Mouse (Mus musculus) spleen, adult 2 months (tissue): Measurements from ENCODE around the gene Phldb2. TPM values are rescaled to one million over a fixed set of nuclear protein-coding genes. Genes with fewer than 3 reads are reported as not detected.

Experiments used
- DNase-seq, 2 experiments: peaks; one replicate each; pipeline versions ENCODE4 v3.0.0 to v3.0.0-alpha.2; 2012 to 2021; ENCODE audit warnings: low spot score in 2 of 2, low read depth in 1 of 2
- H3K27ac ChIP-seq: fragments of 200-500 bp; 2 replicates; pipeline ENCODE4 v1.5.1; 2012; ENCODE audit warnings: low read length, inconsistent platforms; ENCODE audit not compliant: insufficient read depth
- H3K27me3 ChIP-seq: fragments of 200-500 bp; 2 replicates; pipeline ENCODE4 v1.6.1; 2012; ENCODE audit warnings: mild to moderate bottlenecking, moderate library complexity, low read length, inconsistent platforms; ENCODE audit not compliant: control insufficient read depth, insufficient read depth
- H3K36me3 ChIP-seq: fragments of 200-500 bp; 2 replicates; pipeline ENCODE4 v1.6.1; 2012; ENCODE audit warnings: mild to moderate bottlenecking, low read length, inconsistent platforms; ENCODE audit not compliant: control insufficient read depth, insufficient read depth
- H3K4me1 ChIP-seq: fragments of 200-500 bp; 2 replicates; pipeline ENCODE4 v1.6.1; 2011; ENCODE audit warnings: inconsistent platforms; ENCODE audit not compliant: control insufficient read depth, insufficient read depth, insufficient read length
- H3K4me3 ChIP-seq: fragments of 200-500 bp; 2 replicates; pipeline ENCODE4 v1.5.1; 2011; ENCODE audit warnings: mild to moderate bottlenecking, inconsistent platforms; ENCODE audit not compliant: insufficient read depth, insufficient read length; ENCODE audit errors: extremely low read depth
- CTCF ChIP-seq: fragments of 200-500 bp; IDR thresholded peaks from 2 replicates; pipeline ENCODE4 v1.5.1; 2011; ENCODE audit warnings: mild to moderate bottlenecking, inconsistent platforms; ENCODE audit not compliant: insufficient read depth, insufficient read length, insufficient replicate concordance; ENCODE audit errors: extremely low read depth
- POLR2A ChIP-seq: fragments of 200-500 bp; IDR thresholded peaks from 2 replicates; pipeline ENCODE4 v1.6.1; 2011; ENCODE audit warnings: low read depth, low read length, inconsistent platforms
- WGBS: fragments of 180-500 bp; shearing (Covaris S2); methylation state at CpG from one replicate; pipeline ENCODE4 v1.1.7; 2018; 5-methylcytosine and 5-hydroxymethylcytosine counted together
- polyA plus RNA-seq: library from polyadenylated mRNA; depleted of rRNA; stranded (reverse); fragments of >200 nt; gene quantifications from 2 replicates; pipeline ENCODE4 v1.2.3, GENCODE M21; 2012

Phldb2 gene
- polyA plus RNA-seq, 1 experiment = 5.0 TPM

- no peak for TF ChIP-seq POLR2A
- Histone ChIP-seq H3K4me3 (no peak overlapping the region), H3K36me3 (no peaks in the 10 kb centered on the region), H3K27ac (no peak overlapping the region), H3K4me1 (no peaks in the 10 kb centered on the region), H3K27me3 (no peaks in the 10 kb centered on the region)
- DNase-seq = no peak
- 88% methylated on average over 2 of the region's 2 CpGs for WGBS
Observed at GRCm38 (mm10) chr16:45893796-45894195, 59.6 kb downstream of the Phldb2 start.

DNA sequence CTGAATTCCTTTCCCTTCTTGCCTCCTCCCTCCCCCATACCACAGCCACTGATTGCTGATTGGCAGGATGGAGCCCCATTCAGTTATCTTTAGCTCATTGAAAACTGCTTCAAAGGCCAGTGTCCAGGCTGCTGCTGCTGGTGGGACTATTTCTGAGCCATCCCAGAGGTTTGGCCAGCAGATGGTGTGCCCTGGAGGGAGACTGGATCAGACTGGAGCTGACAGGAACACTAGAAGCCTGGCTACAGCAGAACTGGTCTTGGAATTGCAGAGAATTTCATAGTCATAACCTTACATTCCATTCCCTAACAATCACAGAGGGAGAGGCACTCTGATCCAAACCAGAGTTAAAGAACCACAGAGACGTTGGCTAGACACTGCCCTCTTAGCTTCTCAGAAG is 60.5 kb downstream of the Phldb2 start:
- H3K36me3 ChIP-seq = no peaks in the 10 kb centered on the region
- no peaks in the 10 kb centered on the region for H3K27me3 ChIP-seq
- no peaks in the 10 kb centered on the region for H3K4me1 ChIP-seq
- no peak overlapping the region for H3K4me3 ChIP-seq
- no peak for DNase-seq
- 87% methylated on average over 1 of the region's 1 CpGs for WGBS
- H3K27ac ChIP-seq = no peak overlapping the region
- TF ChIP-seq POLR2A (no peak), CTCF (no peak)

GRCm38 (mm10) chr16:45890471-45891200 is 62.8 kb downstream of the Phldb2 start:
- Histone ChIP-seq H3K27me3 (no peaks in the 10 kb centered on the region), H3K36me3 (no peaks in the 10 kb centered on the region), H3K4me1 (peaks cover 2% of the 10 kb centered on the region; the same call in 1 of the 2 replicates), H3K27ac (no peak overlapping the region), H3K4me3 (no peak overlapping the region)
- no peak for DNase-seq
- no peak for TF ChIP-seq CTCF
- TF ChIP-seq POLR2A = no peak
- WGBS = 84% methylated on average over 4 of the region's 4 CpGs

DNA sequence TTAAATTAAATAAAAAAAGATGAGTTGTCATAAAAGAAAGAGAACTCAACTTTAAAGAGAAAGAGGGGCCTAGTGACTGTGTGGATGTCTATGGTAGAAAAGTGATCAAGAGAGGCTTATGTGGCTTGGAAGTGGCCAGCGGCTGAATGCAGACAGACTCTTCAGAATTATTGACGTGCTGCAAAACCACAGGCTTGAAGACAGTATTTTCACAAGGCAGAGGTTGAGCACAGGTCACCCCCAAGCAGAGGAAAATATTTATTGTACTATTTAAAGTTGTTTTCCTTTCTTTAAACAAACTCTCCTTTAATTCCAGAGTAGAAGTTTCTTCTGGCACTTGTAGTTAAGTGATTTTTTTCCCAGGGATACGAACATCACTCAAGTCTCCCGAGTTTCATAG is 63.8 kb downstream of the Phldb2 start:
- WGBS = 73% methylated on average over 4 of the region's 4 CpGs
- no peak overlapping the region for H3K27ac ChIP-seq
- H3K4me1 ChIP-seq = peaks cover 2% of the 10 kb centered on the region; the same call in 1 of the 2 replicates
- no peaks in the 10 kb centered on the region for H3K36me3 ChIP-seq
- H3K4me3 ChIP-seq = no peak overlapping the region
- no peak for DNase-seq
- no peaks in the 10 kb centered on the region for H3K27me3 ChIP-seq
- TF ChIP-seq CTCF = no peak
- no peak for TF ChIP-seq POLR2A

DNA sequence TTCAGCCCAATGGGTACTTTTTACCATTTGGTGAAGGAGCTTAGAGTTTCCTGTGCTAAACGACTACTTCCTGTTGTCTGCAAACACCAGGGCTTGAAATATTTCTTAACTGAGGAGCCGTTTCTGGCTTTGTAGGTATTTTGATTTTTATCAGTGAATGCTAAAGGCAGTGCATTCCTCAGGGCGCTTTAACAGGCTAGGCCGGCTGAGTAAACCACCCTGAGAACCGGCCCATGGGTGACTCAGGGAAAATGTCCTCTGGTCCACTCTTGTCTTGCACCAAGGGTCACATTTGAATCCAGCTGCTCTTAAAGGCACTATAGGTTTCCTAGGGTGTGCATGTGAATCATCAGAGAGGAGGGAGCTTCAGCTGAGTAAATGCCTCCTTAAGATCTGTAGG is 66.8 kb downstream of the Phldb2 start:
- no peak for TF ChIP-seq POLR2A
- no peak for TF ChIP-seq CTCF
- Histone ChIP-seq H3K27ac (no peak overlapping the region), H3K27me3 (no peaks in the 10 kb centered on the region), H3K4me3 (no peak overlapping the region), H3K4me1 (peaks cover 2% of the 10 kb centered on the region; the same call in 1 of the 2 replicates), H3K36me3 (no peaks in the 10 kb centered on the region)
- 49% methylated on average over 5 of the region's 5 CpGs for WGBS
- DNase-seq = no peak

GRCm38 (mm10) chr16:45884194-45884593 is 69.2 kb downstream of the Phldb2 start:
- TF ChIP-seq CTCF (no peak), POLR2A (no peak)
- no peak for DNase-seq
- Histone ChIP-seq H3K4me1 (peaks cover 2% of the 10 kb centered on the region; the same call in 1 of the 2 replicates), H3K27me3 (no peaks in the 10 kb centered on the region), H3K36me3 (no peaks in the 10 kb centered on the region), H3K4me3 (no peak overlapping the region), H3K27ac (no peak overlapping the region)
- 91% methylated on average over 2 of the region's 2 CpGs for WGBS

GRCm38 (mm10) chr16:45881177-45881832 is 72.1 kb downstream of the Phldb2 start:
- 90% methylated on average over 7 of the region's 7 CpGs for WGBS
- no peak for TF ChIP-seq POLR2A
- H3K36me3 ChIP-seq = no peaks in the 10 kb centered on the region
- no peak for DNase-seq
- no peaks in the 10 kb centered on the region for H3K27me3 ChIP-seq
- no peak overlapping the region for H3K27ac ChIP-seq
- no peak overlapping the region for H3K4me3 ChIP-seq
- H3K4me1 ChIP-seq = peaks cover under 1% of the 10 kb centered on the region; the same call in 1 of the 2 replicates
